Mouse (Mus musculus): ENCODE measurements around the gene Fgf15.

GRCm38 (mm10) chr7:144941242-144941831 lies 45.0 kb downstream of the Fgf15 start:
- TF ChIP-seq MYC (IDR thresholded peaks at IDR 0.05; ENCODE audit: low read depth, low read length) (no peak), SMC3 (IDR thresholded peaks at IDR 0.05; ENCODE audit: low read depth, low read length) (no peak), E2F4 (IDR thresholded peaks at IDR 0.05; ENCODE audit: borderline replicate concordance, low read depth, low read length) (no peak), TAL1 (IDR thresholded peaks at IDR 0.05; ENCODE audit: low read length) (no peak), ETS1 (IDR thresholded peaks at IDR 0.05; ENCODE audit: low read depth, low read length) (no peak)
